Mouse (Mus musculus) embryo, embryonic 11 days (tissue): Measurements from ENCODE around the gene Mlycd.
A peak's percentile ranks its signal among the peaks of the same experiment; 100 is the strongest.

ENCODE experiments used
- DNase-seq: peaks from one replicate; pipeline ENCODE4 v3.0.0-alpha.2; 2015

The Mlycd gene

DNA sequence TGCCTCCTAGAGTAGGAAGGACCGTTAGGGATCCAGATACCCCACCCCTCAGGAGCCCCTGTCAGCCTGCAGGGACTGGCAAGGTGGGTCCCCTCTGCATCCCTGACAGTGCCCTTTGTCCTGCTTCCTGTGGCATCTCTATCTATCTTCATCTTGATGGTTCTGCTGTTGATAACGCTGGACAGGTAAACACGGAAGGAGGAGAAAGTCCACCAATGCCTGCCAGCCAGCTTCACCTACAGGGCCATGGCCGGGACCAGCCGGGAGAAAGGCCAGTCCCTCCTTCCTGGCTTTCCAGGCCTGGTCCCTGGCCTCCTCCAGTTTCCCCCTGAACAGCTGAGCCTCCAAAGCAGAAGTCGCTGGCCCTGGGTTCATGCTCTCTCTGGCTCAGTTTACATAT, 39.9 kb downstream of the Mlycd start:
- DNase-seq = no peak

DNA sequence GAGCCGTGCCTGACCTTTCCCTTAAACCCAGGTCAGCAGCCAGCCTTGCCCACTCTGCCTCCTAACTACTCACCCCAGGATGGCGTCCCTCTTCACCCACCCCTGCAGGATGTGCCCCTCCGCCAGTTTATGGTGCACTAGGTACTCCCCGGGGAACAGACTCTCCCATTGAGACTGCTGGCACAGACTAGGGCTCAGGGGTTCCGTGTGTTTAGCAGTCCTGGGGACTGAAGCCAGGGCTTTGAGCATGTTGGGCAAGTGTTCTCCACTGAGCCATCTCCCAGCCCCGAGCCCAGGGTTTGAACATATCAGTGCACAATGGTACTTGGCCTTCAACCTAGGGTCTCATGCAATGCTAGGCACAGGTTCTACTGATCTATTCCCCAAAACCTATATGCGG, 40.8 kb downstream of the Mlycd start:
- DNase-seq = no peak

DNA sequence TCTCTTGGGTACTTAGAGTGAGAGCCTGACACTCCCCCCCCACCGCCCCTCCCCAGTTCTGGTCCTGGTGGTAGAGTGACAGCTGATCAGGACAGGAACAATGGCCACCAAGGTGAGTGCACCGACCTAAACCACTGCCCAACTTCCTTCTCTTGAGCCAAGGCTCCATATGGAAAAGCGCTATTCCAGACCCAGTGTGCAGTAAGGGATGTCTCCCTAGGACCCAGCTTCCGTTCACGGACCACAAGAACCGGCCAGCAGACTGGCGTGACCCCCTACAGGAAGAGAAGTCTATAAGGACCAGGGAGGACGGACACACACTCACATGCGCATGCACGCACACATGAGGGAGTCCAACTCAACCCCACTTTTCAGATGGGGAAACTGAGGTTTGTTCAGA, 41.7 kb downstream of the Mlycd start:
- no peak for DNase-seq

DNA sequence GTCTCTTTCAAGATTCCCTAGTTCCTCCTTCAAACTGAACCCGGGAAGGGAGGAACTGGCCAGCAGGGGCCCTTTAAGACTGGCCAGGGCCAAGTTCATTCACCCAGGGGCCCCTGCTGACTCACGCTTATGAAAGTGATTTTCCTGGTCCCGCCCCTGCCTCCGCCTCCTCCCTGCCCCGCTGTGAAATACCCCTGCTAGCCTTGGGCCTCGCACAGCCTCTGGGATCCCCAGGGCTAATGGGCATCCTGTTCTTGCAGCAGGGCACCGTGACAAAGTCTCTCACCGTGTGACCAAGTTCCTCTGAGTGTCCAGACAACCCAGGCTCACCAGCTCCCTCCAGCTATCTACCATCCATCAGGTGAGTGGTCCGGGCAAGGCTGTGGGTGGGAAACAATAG, 42.3 kb downstream of the Mlycd start:
- no peak for DNase-seq

DNA sequence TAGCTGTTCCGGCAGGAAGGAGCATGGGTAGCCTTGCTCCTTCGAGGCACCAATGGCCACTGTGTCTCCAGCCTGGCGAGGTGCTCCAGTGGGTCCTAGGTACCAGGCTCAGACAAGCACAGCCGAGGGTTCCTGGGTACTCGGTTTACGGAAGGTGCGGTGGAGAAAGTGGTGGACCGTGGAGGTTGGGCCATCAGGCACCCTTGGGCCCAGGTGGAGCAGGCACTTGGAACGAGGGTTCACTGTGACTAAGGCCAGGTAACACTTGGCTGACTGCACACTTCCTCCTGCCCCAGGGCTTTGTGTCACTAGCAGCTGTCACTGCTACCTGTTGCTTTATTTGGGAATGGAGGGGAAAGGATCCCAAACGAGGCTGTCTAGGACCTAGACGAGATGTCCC, 42.8 kb downstream of the Mlycd start:
- DNase-seq = no peak

DNA sequence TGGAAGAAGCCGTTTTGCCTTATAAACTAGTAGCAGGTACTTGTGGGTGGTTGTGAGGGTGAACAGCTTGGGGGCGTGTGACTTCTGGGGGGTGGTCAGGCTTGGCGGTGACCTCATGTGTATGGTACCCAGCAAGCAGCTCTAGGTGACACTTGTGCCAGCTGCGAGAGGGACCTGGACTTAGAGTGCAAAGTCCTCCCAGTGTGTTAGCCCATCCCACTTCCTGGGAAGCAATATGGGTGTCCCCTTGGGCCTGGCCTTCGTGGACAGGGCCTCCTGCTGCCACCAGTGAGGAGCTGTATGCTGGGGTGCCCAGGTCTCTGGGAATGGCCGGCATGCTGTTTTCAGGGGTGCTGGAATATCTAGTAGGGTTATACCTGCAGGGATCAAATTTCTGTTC, 44.2 kb downstream of the Mlycd start:
- no peak for DNase-seq

DNA sequence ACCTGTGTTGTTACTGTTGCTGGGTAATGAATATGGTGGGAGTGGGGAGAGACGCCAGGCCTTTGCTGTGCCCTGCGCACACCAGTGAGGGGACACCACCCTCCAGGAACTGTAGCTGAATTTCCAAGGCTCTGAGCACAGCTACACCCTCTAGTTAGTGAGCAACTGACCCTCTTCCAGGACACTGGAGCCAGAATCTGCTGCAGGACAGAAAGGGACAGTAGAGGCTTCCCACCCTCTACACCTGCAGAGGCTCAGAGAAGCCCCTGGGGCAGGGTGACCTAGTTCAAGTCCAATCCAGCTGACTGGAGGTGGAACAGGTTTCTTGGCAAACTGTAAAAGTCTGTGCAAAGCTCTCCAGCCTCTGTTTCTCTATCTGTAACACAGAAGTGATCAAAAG, 44.7 kb downstream of the Mlycd start:
- DNase-seq = no peak

DNA sequence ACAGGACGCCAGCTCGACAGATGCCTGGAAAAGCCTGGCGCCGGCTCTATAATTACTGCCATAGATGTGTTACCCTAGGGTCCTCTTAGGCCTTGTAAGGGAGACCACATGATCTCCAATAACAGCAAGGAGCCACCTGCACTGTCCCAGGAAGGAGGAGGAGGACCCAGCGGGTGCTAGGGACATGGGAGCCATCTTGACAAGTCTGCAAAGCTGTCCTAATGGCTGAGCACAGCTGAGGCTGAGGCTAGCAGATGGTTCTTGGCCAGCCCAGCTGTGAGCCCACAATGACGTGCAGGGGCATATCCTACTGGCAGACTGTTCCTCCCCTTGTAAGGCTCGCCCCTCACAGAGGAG, 45.2 kb downstream of the Mlycd start:
- no peak for DNase-seq

DNA sequence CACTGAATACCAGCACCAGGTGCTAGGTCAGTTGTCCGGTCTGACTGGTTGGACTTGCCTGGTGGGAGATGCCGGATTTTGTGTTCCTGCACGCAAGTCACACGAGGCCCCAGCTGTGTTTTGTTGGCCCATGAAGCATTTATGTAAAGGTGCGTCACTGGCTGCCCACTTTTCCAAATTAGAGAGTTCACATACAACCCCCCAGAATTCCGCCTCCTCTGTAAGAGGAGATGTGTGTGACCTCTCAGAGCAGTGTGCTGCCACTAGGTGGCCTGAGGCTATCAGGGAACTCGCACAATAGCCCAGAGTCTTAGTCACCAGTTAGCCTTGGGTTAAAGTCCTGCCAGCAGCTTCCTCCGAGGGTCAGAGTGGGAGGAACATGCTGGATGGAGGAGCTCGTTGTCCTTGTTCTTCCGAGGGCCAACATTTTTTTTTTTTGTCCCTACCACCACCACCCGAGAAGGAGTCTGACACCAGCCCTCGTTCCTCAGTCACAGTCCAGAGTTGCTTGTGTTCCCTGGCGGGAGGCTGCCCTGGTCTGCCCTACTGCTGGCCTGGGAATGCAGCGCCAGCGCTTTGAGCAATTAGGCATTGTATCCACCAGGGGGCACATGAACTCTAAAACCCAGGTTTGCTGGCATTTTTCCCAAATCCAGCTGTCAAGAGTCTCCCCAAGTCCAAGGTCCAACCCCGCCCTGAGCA, 45.7 kb downstream of the Mlycd start:
- peak; percentile 90 for DNase-seq

DNA sequence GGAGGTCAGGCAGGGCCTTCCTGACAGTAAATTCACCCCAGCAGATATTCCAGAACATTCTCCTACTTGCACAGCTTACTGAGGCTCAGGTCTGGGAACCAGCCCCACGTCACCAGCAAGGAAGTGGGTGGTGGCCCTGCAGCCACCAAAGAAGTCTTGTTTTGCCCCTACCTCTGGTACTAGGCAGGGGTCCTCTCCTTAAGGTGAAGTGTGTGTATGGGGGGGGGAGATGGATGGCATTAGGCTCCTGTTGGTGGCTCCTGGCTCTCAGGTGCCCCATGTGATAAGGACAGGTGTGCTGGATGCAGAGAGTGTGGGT, 46.2 kb downstream of the Mlycd start:
- DNase-seq = no peak

DNA sequence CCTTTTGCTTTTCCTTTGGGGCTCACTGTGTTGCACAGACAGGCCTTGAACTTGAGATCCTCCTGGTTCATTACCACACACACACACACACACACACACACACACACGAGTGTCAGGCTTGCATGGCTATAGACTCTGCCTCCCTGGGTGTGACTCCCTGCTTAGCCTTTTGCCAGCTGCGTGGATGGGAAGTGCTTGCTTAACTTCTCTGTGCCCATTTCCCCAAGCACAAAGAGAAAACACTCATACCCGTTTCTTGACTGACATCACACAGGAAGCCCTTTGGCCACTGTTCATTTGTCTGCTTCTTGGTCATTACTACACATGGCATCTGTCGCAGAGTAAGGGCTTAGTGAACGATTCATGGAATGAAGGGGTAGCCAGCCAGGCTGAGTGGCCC, 47.3 kb downstream of the Mlycd start:
- DNase-seq = no peak

DNA sequence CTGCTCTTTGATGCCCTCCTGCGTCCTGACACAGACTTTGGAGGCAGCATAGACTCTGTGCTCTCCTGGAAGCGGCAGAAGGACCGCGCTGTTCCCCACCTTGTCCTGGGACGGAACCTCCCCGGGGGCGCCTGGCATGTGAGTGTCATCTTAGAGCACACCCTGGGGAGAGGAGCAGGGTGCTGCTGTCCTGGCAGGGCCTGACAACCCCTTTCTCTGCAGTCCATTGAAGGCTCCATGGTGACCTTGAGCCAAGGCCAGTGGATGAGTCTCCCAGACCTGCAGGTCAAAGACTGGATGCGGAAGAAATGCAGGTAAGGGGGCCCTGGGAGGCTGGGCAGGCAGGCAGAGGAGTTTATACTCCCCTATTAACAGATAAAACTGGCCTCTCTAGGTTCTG, 48.3 kb downstream of the Mlycd start:
- no peak for DNase-seq

DNA sequence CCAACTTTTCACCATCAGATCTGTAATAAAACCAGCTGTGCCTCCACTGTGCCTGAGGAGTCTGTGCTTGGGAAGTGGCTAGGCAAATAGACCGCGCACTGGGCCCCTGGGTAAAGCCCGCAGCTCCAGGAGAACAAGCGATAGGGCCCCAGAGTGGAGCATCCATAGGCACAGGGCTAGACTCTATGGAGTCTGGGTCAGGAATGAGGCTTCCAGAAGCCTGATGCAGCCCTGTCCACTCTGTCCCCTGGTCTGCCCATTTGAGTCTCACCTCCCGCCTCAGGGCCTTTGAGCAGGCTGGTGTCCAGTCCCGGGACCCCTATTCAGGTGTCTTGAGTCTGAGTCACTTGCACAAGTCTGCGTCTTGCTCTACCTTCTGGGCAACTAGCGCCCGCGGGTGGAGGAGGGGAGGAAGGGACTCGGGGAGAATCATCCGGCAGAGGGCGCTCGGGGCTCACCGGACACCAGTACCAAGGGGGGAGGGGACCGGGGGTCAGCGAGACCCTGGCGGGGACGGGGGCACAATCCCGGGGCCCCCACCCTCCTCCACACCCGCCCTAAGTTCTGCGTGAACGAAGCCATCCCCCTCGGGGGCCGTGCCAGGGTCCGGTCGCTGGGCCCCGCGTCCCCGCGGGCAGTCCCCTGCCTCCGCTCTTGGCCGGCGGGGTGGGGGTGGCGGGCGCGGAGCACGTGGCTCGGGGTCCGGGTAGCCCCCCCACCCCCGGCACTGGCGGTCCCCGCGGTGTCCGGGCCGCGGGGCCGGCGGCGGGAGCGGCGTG, 51.7 kb downstream of the Mlycd start, which contains the start of gene Necab2:
Gene Necab2, plus strand, starts transcription at position 509 of the 779 bp plus-strand sequence.
- peak; percentile 92 for DNase-seq

DNA sequence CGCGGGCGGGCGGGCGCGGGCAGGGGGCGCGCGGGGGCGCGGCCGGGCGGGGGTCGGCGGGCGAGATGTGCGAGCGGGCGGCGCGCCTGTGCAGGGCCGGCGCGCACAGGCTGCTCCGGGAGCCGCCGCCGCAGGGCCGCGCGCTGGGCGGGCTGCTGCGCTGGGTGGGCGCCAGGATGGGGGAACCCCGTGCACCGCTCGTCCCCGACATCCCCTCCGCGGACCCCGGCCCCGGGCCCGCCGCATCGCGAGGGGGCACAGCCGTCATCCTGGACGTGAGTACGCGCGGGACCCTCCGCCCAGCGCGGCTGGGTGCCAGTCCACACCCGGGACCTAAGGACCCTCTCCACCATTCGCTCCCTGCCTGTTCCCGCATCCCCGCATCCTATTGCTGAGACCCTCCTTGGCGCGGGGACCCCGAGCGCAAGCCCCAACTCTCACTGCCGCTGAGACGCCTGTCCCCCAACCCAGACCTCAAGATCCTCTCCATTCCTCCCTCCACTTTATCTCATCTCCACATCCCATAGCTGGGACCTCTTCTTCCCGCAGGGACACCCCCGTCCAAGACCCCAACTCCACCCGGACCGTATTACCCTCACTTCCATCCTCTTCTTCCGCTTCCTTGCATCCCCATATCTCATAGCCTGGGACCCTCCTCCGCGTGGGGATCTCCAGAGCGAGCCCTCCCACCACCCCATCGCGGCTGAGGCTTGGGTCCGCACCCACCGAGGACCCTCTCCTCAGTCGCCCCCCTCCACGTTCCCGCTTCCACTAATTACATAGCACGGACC, 52.5 kb downstream of the Mlycd start:
- peak; percentile 74 for DNase-seq

DNA sequence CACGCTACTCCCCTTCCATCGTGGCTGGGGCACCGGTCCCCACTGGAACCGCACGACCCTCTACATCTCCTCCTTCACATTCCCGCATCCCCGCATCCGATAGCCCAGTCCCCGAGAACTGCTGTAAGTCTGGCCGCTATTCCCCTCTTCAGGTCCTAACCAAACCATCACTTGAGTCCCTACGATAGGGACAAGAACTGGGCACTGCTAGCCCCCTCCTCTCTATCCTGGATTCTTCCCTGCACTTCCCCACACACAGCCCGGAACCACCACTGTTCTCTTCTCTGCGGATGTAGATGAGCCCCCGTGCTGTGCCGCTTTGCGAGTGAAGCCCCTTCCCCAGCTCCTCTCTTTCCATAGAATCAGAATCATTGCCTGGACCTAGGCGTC, 53.1 kb downstream of the Mlycd start:
- no peak for DNase-seq

DNA sequence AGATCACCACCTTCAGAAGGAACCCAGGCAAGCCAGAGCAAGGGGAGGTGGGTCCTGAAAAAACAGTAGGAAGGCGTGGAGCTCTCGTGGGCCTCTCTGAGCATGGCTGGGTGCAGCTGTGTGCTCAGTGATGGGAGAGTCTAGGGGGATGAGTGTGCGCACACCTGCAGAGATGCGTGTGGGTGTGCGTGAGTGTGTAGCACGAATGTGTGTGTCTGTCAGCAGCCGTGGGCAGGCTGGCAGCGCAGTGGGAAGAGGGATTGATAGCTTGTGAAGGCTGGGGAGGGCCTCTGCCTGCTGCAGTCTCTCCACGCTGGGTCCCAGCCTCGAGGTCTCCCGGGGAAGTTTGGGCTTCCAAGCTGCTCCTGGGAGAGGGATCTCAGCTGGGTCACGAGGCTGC, 54.9 kb downstream of the Mlycd start:
- DNase-seq = no peak

DNA sequence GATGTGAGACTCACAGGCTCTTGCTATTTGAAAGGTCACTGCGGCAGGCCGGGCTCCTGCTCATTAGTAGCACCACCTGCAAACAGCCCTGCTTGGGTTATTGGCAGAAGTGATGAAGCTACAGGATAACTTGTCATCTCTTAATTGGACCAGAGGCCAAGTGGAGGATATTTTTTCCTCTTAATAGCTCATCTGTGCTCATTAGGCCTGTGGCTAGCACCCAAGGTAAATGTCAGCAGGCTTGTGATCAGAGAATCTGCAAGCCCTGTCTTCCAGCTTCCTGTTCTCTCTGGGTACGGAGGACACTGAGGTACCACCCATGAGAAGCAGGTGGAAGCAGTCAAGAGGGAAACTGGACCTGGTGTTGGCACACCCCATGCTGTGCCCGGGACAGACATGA, 56.5 kb downstream of the Mlycd start:
- DNase-seq = no peak

DNA sequence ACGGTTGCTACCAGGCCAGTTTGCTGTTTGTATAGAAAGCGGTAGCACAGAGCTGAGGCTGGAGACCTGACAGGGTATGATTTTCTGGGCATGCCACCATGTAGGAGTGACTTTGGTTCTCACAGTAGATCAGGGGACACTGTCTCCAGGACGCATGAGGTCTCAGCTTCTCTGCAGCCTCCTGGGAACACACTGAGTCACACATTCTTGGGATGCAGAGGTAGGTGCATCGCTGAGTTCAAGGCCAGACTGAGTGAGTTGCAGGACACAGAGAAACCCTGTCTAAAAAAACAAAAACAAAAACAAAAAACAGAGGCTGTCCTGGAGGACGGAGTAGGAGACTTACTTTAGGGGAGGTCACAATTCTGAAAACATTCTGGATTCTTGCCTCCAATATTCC, 58.2 kb downstream of the Mlycd start:
- DNase-seq = no peak

DNA sequence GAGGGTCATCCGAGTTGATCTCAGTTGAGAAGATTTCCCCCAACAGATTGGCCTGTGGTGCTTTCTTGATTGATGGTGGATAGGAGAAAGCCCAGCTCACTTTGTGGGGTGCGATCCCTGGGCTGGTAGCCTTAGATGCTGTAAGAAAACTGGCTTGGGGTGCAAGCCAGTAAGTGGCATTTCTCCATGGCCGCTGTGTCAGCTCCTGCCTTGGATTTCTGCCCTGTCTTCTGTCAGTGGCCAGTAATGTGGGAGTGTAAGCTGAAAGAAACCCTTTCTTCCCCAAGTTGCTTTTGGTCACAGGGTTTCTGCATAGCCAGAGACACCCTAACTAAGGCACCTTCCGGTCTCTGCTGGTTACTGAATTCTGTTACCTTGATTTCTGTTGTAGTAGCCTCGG, 61.4 kb downstream of the Mlycd start:
- no peak for DNase-seq

DNA sequence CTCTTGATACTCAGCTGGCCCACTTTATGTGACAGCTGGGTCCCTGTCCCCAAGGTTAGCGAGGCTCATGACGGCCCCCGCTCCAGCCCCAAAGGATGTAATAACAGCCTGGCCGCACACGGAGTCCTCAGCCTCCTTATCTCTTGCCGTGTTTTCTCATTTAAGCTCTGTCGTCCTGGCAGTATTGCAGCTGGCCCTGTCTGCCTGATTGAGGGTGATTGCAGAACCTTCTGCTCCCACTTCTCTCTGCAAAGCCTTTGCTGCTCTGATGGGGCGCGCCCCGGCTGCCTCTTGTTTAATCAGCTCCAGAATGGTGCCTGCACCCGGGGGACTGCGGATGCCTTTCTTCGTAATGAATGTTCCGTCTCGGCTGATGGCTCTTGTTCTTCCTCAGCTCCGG, 65.0 kb downstream of the Mlycd start:
- peak; percentile 47 for DNase-seq
